Mouse (Mus musculus) CH12.LX (cell line): Measurements from ENCODE around the gene Nck2. TPM values are rescaled to one million over a fixed set of nuclear protein-coding genes. Genes with fewer than 3 reads are reported as not detected.

Source experiments
- DNase-seq: peaks from one replicate; pipeline ENCODE4 v3.0.0-alpha.2; 2013; ENCODE audit errors: extremely low read depth
- H3K27ac ChIP-seq: 2 replicates; pipeline ENCODE4 v1.5.1; 2012; ENCODE audit warnings: low read depth, mild to moderate bottlenecking, control low read depth, moderate library complexity; ENCODE audit not compliant: insufficient read depth
- H3K27me3 ChIP-seq: replicated peaks from 2 replicates; pipeline ENCODE3; 2012; ENCODE audit warnings: inconsistent platforms
- H3K36me3 ChIP-seq, 2 experiments: replicated peaks in 1 of 2; 2 replicates each; pipeline versions ENCODE3 to v1.6.1; 2012; ENCODE audit warnings: inconsistent platforms in 1 of 2, low read length in 1 of 2, mild to moderate bottlenecking in 1 of 2, mixed read lengths in 1 of 2, moderate library complexity in 1 of 2; ENCODE audit not compliant: control insufficient read depth in 1 of 2, insufficient read depth in 1 of 2
- H3K4me1 ChIP-seq, 2 experiments: 2 replicates each; pipeline ENCODE4 v1.6.1; 2012; ENCODE audit warnings: inconsistent platforms in 1 of 2, moderate library complexity in 1 of 2; ENCODE audit not compliant: insufficient read depth in 2 of 2, control insufficient read depth in 1 of 2
- H3K4me2 ChIP-seq: 2 replicates; pipeline ENCODE4 v1.6.1; 2012; ENCODE audit warnings: low read depth, mild to moderate bottlenecking, control low read depth; ENCODE audit not compliant: poor library complexity, insufficient read depth, severe bottlenecking
- H3K4me3 ChIP-seq, 3 experiments: fragments of 150-350 bp in 1 of 3; sonication (generic) in 1 of 3; replicated peaks in 1 of 3; 2 replicates each; pipeline versions ENCODE3 to v1.5.1; 2011 to 2012; ENCODE audit warnings: low read depth in 2 of 3, low read length in 2 of 3, mild to moderate bottlenecking in 2 of 3, moderate library complexity in 2 of 3, control low read depth in 1 of 3, improper control_type of control experiment in 1 of 3, inconsistent platforms in 1 of 3, mixed read lengths in 1 of 3; ENCODE audit not compliant: poor library complexity in 1 of 3
- H3K79me2 ChIP-seq: replicated peaks from 2 replicates; pipeline ENCODE4 v1.6.1; 2012; ENCODE audit warnings: mild to moderate bottlenecking, moderate library complexity; ENCODE audit not compliant: control insufficient read depth, poor library complexity, insufficient read depth, severe bottlenecking; ENCODE audit errors: extremely low read depth
- H3K9ac ChIP-seq: 2 replicates; pipeline ENCODE4 v1.6.1; 2012; ENCODE audit warnings: low read depth, mild to moderate bottlenecking, control low read depth, moderate library complexity; ENCODE audit not compliant: insufficient read depth
- H3K9me3 ChIP-seq: replicated peaks from 2 replicates; pipeline ENCODE3; 2012; ENCODE audit warnings: low read length, inconsistent platforms, mixed read lengths
- CHD1 ChIP-seq: IDR thresholded peaks from 2 replicates; pipeline ENCODE4 v1.6.1; 2012; ENCODE audit warnings: low read depth, low read length, improper control_type of control experiment, inconsistent platforms
- CHD2 ChIP-seq: IDR thresholded peaks from 2 replicates; pipeline ENCODE4 v1.6.1; 2011; ENCODE audit warnings: low read length, improper control_type of control experiment
- ELF1 ChIP-seq: IDR thresholded peaks from 2 replicates; pipeline ENCODE4 v1.6.1; 2014; ENCODE audit warnings: low read depth, mild to moderate bottlenecking, inconsistent platforms, low read length, improper control_type of control experiment
- EP300 ChIP-seq: IDR thresholded peaks from 2 replicates; pipeline ENCODE4 v1.6.1; 2011; ENCODE audit warnings: low read length, improper control_type of control experiment
- IRF4 ChIP-seq: IDR thresholded peaks from 2 replicates; pipeline ENCODE4 v1.6.1; 2014; ENCODE audit warnings: low read depth, mild to moderate bottlenecking, inconsistent platforms, low read length, improper control_type of control experiment
- JUN ChIP-seq: IDR thresholded peaks from 2 replicates; pipeline ENCODE4 v1.6.1; 2011; ENCODE audit warnings: low read depth, mild to moderate bottlenecking, low read length, improper control_type of control experiment, moderate library complexity; ENCODE audit not compliant: insufficient read depth
- JUND ChIP-seq: conservative IDR thresholded peaks from 2 replicates; pipeline ENCODE4 v1.6.1; 2011; ENCODE audit warnings: low read depth, low read length, improper control_type of control experiment
- KAT2A ChIP-seq: IDR thresholded peaks from 2 replicates; pipeline ENCODE4 v1.6.1; 2012; ENCODE audit warnings: low read length, improper control_type of control experiment, inconsistent platforms; ENCODE audit not compliant: insufficient replicate concordance
- MAFK ChIP-seq: IDR thresholded peaks from 2 replicates; pipeline ENCODE4 v1.6.1; 2011; ENCODE audit warnings: low read length, improper control_type of control experiment; ENCODE audit not compliant: insufficient replicate concordance
- MAX ChIP-seq: IDR thresholded peaks from 2 replicates; pipeline ENCODE4 v1.6.1; 2011; ENCODE audit warnings: low read length, improper control_type of control experiment
- MEF2A ChIP-seq: IDR thresholded peaks from 2 replicates; pipeline ENCODE4 v1.6.1; 2014; ENCODE audit warnings: low read depth, mild to moderate bottlenecking, inconsistent platforms, low read length, improper control_type of control experiment, borderline replicate concordance
- MXI1 ChIP-seq: IDR thresholded peaks from 2 replicates; pipeline ENCODE4 v1.6.1; 2011; ENCODE audit warnings: mild to moderate bottlenecking, low read depth, low read length, improper control_type of control experiment
- MYC ChIP-seq: IDR thresholded peaks from 2 replicates; pipeline ENCODE4 v1.6.1; 2011; ENCODE audit warnings: low read depth, mild to moderate bottlenecking, improper control_type of control experiment, low read length
- POLR2AphosphoS2 ChIP-seq: IDR thresholded peaks from 2 replicates; pipeline ENCODE4 v1.6.1; 2011; ENCODE audit warnings: low read depth, low read length, improper control_type of control experiment
- RAD21 ChIP-seq: IDR thresholded peaks from 2 replicates; pipeline ENCODE4 v1.6.1; 2011; ENCODE audit warnings: low read depth, mild to moderate bottlenecking, low read length, improper control_type of control experiment, moderate library complexity
- RCOR1 ChIP-seq: conservative IDR thresholded peaks from 2 replicates; pipeline ENCODE4 v1.6.1; 2012; ENCODE audit warnings: low read depth, mild to moderate bottlenecking, inconsistent platforms, low read length, improper control_type of control experiment
- SIN3A ChIP-seq: IDR thresholded peaks from 2 replicates; pipeline ENCODE4 v1.6.1; 2012; ENCODE audit warnings: low read length, improper control_type of control experiment, inconsistent platforms
- SMC3 ChIP-seq: IDR thresholded peaks from 2 replicates; pipeline ENCODE4 v1.6.1; 2011; ENCODE audit warnings: low read depth, low read length, improper control_type of control experiment
- TBP ChIP-seq: conservative IDR thresholded peaks from 2 replicates; pipeline ENCODE4 v1.6.1; 2011; ENCODE audit warnings: low read depth, low read length, improper control_type of control experiment
- TCF12 ChIP-seq: IDR thresholded peaks from 2 replicates; pipeline ENCODE4 v1.6.1; 2014; ENCODE audit warnings: low read depth, mild to moderate bottlenecking, inconsistent platforms, low read length, improper control_type of control experiment
- UBTF ChIP-seq: IDR thresholded peaks from 2 replicates; pipeline ENCODE4 v1.6.1; 2012; ENCODE audit warnings: low read depth, mild to moderate bottlenecking, inconsistent platforms, low read length, improper control_type of control experiment, moderate library complexity
- USF1 ChIP-seq: IDR thresholded peaks from 2 replicates; pipeline ENCODE4 v1.6.1; 2014; ENCODE audit warnings: low read depth, mild to moderate bottlenecking, inconsistent platforms, low read length, improper control_type of control experiment
- USF2 ChIP-seq: conservative IDR thresholded peaks from 2 replicates; pipeline ENCODE4 v1.6.1; 2011; ENCODE audit warnings: low read depth, low read length, improper control_type of control experiment
- dilution Hi-C: fragments of 300-500 bp; cut with MboI; formaldehyde crosslinking; loops from 2 replicates; pipeline ENCODE4 v1.14.3; 2020; ENCODE audit warnings: low sequenced_read_pairs; ENCODE audit not compliant: extremely low pct_unique_long_range_greater_than_20kb, extremely low pct_ligation_motif_present
- in situ Hi-C: fragments of 300-500 bp; cut with MboI; formaldehyde crosslinking; loops from 3 replicates; pipeline ENCODE4 v1.14.3; 2019; ENCODE audit warnings: low sequenced_read_pairs, low pct_ligation_motif_present, low pct_unique_long_range_greater_than_20kb, mixed read lengths
- polyA plus RNA-seq: library from polyadenylated mRNA; unstranded; fragments of >175 nt; gene quantifications from 2 replicates; pipeline ENCODE4 v1.2.1, GENCODE M21; 2012; ENCODE audit warnings: low read depth; ENCODE audit not compliant: insufficient read length
- total RNA-seq, 2 experiments: library from RNA; depleted of rRNA; stranded (reverse); fragments of 300-350 nt in 1 of 2; fragments of >200 nt in 1 of 2; gene quantifications; 2 replicates each; pipeline ENCODE4 v1.2.3; 2012 to 2014

Nck2 gene
- total and polyA plus RNA-seq, 3 experiments, result 4.4 to 7.6 (median 4.6) TPM

DNA sequence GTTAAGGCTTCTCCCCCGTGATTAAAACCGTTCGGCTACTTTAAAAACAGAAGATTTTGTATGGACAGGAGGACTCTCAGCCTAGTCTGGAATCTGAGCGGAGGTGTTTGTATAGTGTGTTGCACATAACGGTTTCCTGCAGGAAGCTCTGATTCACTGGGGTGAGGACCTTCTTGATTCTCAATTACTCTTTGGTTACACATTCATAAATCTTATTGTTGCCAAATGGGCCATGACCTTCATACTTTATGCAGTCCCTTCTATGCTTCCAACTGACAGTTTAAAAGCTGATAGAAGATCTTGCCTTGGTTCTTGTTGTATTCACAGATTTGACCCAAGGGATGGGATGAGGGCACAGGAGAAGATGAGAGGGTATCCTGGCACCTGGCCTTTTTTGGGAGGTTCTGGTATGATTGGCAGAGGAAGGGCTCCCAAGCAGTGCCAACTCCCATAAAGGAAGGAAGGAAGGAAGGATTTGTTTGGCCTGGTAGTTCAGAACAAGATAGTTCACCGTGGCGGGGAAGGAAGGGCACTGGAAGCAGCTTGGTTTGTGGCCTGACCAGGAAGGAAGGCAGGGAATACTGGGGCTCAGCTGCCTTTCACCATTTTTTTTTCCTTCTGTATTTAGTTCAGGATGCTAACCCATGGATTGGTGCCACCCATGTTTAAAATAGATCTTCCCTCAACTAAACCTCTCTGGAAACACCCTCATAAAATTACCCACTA lies 86.1 kb downstream of the Nck2 start:
- H3K36me3 ChIP-seq, result peaks cover 0 to 10% of the 10 kb centered on the region in 2 experiments

GRCm38 (mm10) chr1:43531307-43531706 lies 86.9 kb downstream of the Nck2 start:
- DNase-seq, result no peak
- H3K4me1 ChIP-seq, result peaks cover 4 to 28% of the 10 kb centered on the region in 2 experiments; a peak in 3 of 4 replicates

More for the DNA sequence above, 86.1 kb downstream of the Nck2 start:
- no peak for DNase-seq
- Histone ChIP-seq H3K79me2 (no peaks in the 10 kb centered on the region), H3K4me3 (no peak overlapping the region), H3K9me3 (no peaks in the 10 kb centered on the region), H3K4me2 (no peak overlapping the region), H3K4me1 (peaks cover 4 to 19% of the 10 kb centered on the region in 2 experiments; a peak in 3 of 4 replicates), H3K9ac (no peak overlapping the region), H3K27me3 (no peaks in the 10 kb centered on the region), H3K27ac (no peak overlapping the region)
- TF ChIP-seq JUND (no peak), UBTF (no peak), MYC (no peak), ELF1 (no peak), RAD21 (no peak), MEF2A (no peak), SIN3A (no peak), POLR2AphosphoS2 (no peak), CHD2 (no peak), IRF4 (no peak), CHD1 (no peak), KAT2A (no peak), TCF12 (no peak), JUN (no peak), SMC3 (no peak), MXI1 (no peak), TBP (no peak), RCOR1 (no peak), USF1 (no peak)
- dilution Hi-C loops (no loop called here), in situ Hi-C loops (no loop called here)

More at GRCm38 (mm10) chr1:43531307-43531706, 86.9 kb downstream of the Nck2 start:
- Histone ChIP-seq H3K4me2 (no peak overlapping the region), H3K36me3 (peaks cover 0 to 10% of the 10 kb centered on the region in 2 experiments), H3K79me2 (no peaks in the 10 kb centered on the region), H3K4me3 (no peak overlapping the region), H3K27ac (no peak overlapping the region), H3K9ac (no peak overlapping the region), H3K9me3 (no peaks in the 10 kb centered on the region), H3K27me3 (no peaks in the 10 kb centered on the region)
- TF ChIP-seq MAFK, result no peak
- no peak for TF ChIP-seq EP300
- no peak for TF ChIP-seq MEF2A
- TF ChIP-seq USF2, result no peak
- no peak for TF ChIP-seq MAX
- no peak for TF ChIP-seq RCOR1
- in situ Hi-C loops (no loop called here), dilution Hi-C loops (no loop called here)
